Mouse (Mus musculus) CH12.LX (cell line): ENCODE results near the gene Zmynd15. TPM values are rescaled to one million over a fixed set of nuclear protein-coding genes. Genes with fewer than 3 reads are reported as not detected.

Experiments
- DNase-seq: peaks from one replicate; pipeline ENCODE4 v3.0.0-alpha.2; 2013; ENCODE audit errors: extremely low read depth
- H3K27ac ChIP-seq: 2 replicates; pipeline ENCODE4 v1.5.1; 2012; ENCODE audit warnings: low read depth, mild to moderate bottlenecking, control low read depth, moderate library complexity; ENCODE audit not compliant: insufficient read depth
- H3K27me3 ChIP-seq: replicated peaks from 2 replicates; pipeline ENCODE3; 2012; ENCODE audit warnings: inconsistent platforms
- H3K36me3 ChIP-seq, 2 experiments: replicated peaks in 1 of 2; 2 replicates each; pipeline versions ENCODE3 to v1.6.1; 2012; ENCODE audit warnings: inconsistent platforms in 1 of 2, low read length in 1 of 2, mild to moderate bottlenecking in 1 of 2, mixed read lengths in 1 of 2, moderate library complexity in 1 of 2; ENCODE audit not compliant: control insufficient read depth in 1 of 2, insufficient read depth in 1 of 2
- H3K4me1 ChIP-seq, 2 experiments: 2 replicates each; pipeline ENCODE4 v1.6.1; 2012; ENCODE audit warnings: inconsistent platforms in 1 of 2, moderate library complexity in 1 of 2; ENCODE audit not compliant: insufficient read depth in 2 of 2, control insufficient read depth in 1 of 2
- H3K4me2 ChIP-seq: 2 replicates; pipeline ENCODE4 v1.6.1; 2012; ENCODE audit warnings: low read depth, mild to moderate bottlenecking, control low read depth; ENCODE audit not compliant: poor library complexity, insufficient read depth, severe bottlenecking
- H3K4me3 ChIP-seq, 3 experiments: fragments of 150-350 bp in 1 of 3; sonication (generic) in 1 of 3; replicated peaks in 1 of 3; 2 replicates each; pipeline versions ENCODE3 to v1.5.1; 2011 to 2012; ENCODE audit warnings: low read depth in 2 of 3, low read length in 2 of 3, mild to moderate bottlenecking in 2 of 3, moderate library complexity in 2 of 3, control low read depth in 1 of 3, improper control_type of control experiment in 1 of 3, inconsistent platforms in 1 of 3, mixed read lengths in 1 of 3; ENCODE audit not compliant: poor library complexity in 1 of 3
- H3K79me2 ChIP-seq: replicated peaks from 2 replicates; pipeline ENCODE4 v1.6.1; 2012; ENCODE audit warnings: mild to moderate bottlenecking, moderate library complexity; ENCODE audit not compliant: control insufficient read depth, poor library complexity, insufficient read depth, severe bottlenecking; ENCODE audit errors: extremely low read depth
- H3K9ac ChIP-seq: 2 replicates; pipeline ENCODE4 v1.6.1; 2012; ENCODE audit warnings: low read depth, mild to moderate bottlenecking, control low read depth, moderate library complexity; ENCODE audit not compliant: insufficient read depth
- H3K9me3 ChIP-seq: replicated peaks from 2 replicates; pipeline ENCODE3; 2012; ENCODE audit warnings: low read length, inconsistent platforms, mixed read lengths
- BHLHE40 ChIP-seq: IDR thresholded peaks from 2 replicates; pipeline ENCODE4 v1.6.1; 2011; ENCODE audit warnings: mild to moderate bottlenecking, low read depth, low read length, improper control_type of control experiment
- CHD1 ChIP-seq: IDR thresholded peaks from 2 replicates; pipeline ENCODE4 v1.6.1; 2012; ENCODE audit warnings: low read depth, low read length, improper control_type of control experiment, inconsistent platforms
- CHD2 ChIP-seq: IDR thresholded peaks from 2 replicates; pipeline ENCODE4 v1.6.1; 2011; ENCODE audit warnings: low read length, improper control_type of control experiment
- CTCF ChIP-seq, 2 experiments: IDR thresholded peaks in 1 of 2; conservative IDR thresholded peaks in 1 of 2; 2 replicates each; pipeline ENCODE4 v1.5.1; 2011 to 2012; ENCODE audit warnings: low read depth in 2 of 2, low read length in 2 of 2, improper control_type of control experiment in 1 of 2, inconsistent platforms in 1 of 2, mild to moderate bottlenecking in 1 of 2, moderate library complexity in 1 of 2
- ELF1 ChIP-seq: IDR thresholded peaks from 2 replicates; pipeline ENCODE4 v1.6.1; 2014; ENCODE audit warnings: low read depth, mild to moderate bottlenecking, inconsistent platforms, low read length, improper control_type of control experiment
- ETS1 ChIP-seq: conservative IDR thresholded peaks from 2 replicates; pipeline ENCODE4 v1.6.1; 2012; ENCODE audit warnings: low read depth, mild to moderate bottlenecking, inconsistent platforms, low read length, improper control_type of control experiment, moderate library complexity
- GABPA ChIP-seq: IDR thresholded peaks from 2 replicates; pipeline ENCODE4 v1.6.1; 2012; ENCODE audit warnings: low read depth, low read length, improper control_type of control experiment, inconsistent platforms; ENCODE audit not compliant: insufficient replicate concordance
- HCFC1 ChIP-seq: IDR thresholded peaks from 2 replicates; pipeline ENCODE4 v1.6.1; 2012; ENCODE audit warnings: low read depth, mild to moderate bottlenecking, inconsistent platforms, low read length, improper control_type of control experiment
- IRF4 ChIP-seq: IDR thresholded peaks from 2 replicates; pipeline ENCODE4 v1.6.1; 2014; ENCODE audit warnings: low read depth, mild to moderate bottlenecking, inconsistent platforms, low read length, improper control_type of control experiment
- JUND ChIP-seq: conservative IDR thresholded peaks from 2 replicates; pipeline ENCODE4 v1.6.1; 2011; ENCODE audit warnings: low read depth, low read length, improper control_type of control experiment
- KAT2A ChIP-seq: IDR thresholded peaks from 2 replicates; pipeline ENCODE4 v1.6.1; 2012; ENCODE audit warnings: low read length, improper control_type of control experiment, inconsistent platforms; ENCODE audit not compliant: insufficient replicate concordance
- MAFK ChIP-seq: IDR thresholded peaks from 2 replicates; pipeline ENCODE4 v1.6.1; 2011; ENCODE audit warnings: low read length, improper control_type of control experiment; ENCODE audit not compliant: insufficient replicate concordance
- MAX ChIP-seq: IDR thresholded peaks from 2 replicates; pipeline ENCODE4 v1.6.1; 2011; ENCODE audit warnings: low read length, improper control_type of control experiment
- MYC ChIP-seq: IDR thresholded peaks from 2 replicates; pipeline ENCODE4 v1.6.1; 2011; ENCODE audit warnings: low read depth, mild to moderate bottlenecking, improper control_type of control experiment, low read length
- NRF1 ChIP-seq: IDR thresholded peaks from 2 replicates; pipeline ENCODE4 v1.6.1; 2014; ENCODE audit warnings: low read depth, mild to moderate bottlenecking, inconsistent platforms, low read length, improper control_type of control experiment, moderate library complexity
- PAX5 ChIP-seq: IDR thresholded peaks from 2 replicates; pipeline ENCODE4 v1.6.1; 2012; ENCODE audit warnings: low read length, inconsistent platforms, mixed read lengths
- POLR2A ChIP-seq: IDR thresholded peaks from 2 replicates; pipeline ENCODE4 v1.6.1; 2011; ENCODE audit warnings: low read depth, mild to moderate bottlenecking, improper control_type of control experiment, low read length
- RAD21 ChIP-seq: IDR thresholded peaks from 2 replicates; pipeline ENCODE4 v1.6.1; 2011; ENCODE audit warnings: low read depth, mild to moderate bottlenecking, low read length, improper control_type of control experiment, moderate library complexity
- RCOR1 ChIP-seq: conservative IDR thresholded peaks from 2 replicates; pipeline ENCODE4 v1.6.1; 2012; ENCODE audit warnings: low read depth, mild to moderate bottlenecking, inconsistent platforms, low read length, improper control_type of control experiment
- SIN3A ChIP-seq: IDR thresholded peaks from 2 replicates; pipeline ENCODE4 v1.6.1; 2012; ENCODE audit warnings: low read length, improper control_type of control experiment, inconsistent platforms
- SMC3 ChIP-seq: IDR thresholded peaks from 2 replicates; pipeline ENCODE4 v1.6.1; 2011; ENCODE audit warnings: low read depth, low read length, improper control_type of control experiment
- TBP ChIP-seq: conservative IDR thresholded peaks from 2 replicates; pipeline ENCODE4 v1.6.1; 2011; ENCODE audit warnings: low read depth, low read length, improper control_type of control experiment
- USF1 ChIP-seq: IDR thresholded peaks from 2 replicates; pipeline ENCODE4 v1.6.1; 2014; ENCODE audit warnings: low read depth, mild to moderate bottlenecking, inconsistent platforms, low read length, improper control_type of control experiment
- ZC3H11A ChIP-seq: IDR thresholded peaks from 2 replicates; pipeline ENCODE4 v1.6.1; 2012; ENCODE audit warnings: low read depth, mild to moderate bottlenecking, inconsistent platforms, low read length, improper control_type of control experiment
- ZKSCAN1 ChIP-seq: IDR thresholded peaks from 2 replicates; pipeline ENCODE4 v1.6.1; 2012; ENCODE audit warnings: low read depth, inconsistent platforms, low read length, improper control_type of control experiment, borderline replicate concordance
- ZMIZ1 ChIP-seq: IDR thresholded peaks from 2 replicates; pipeline ENCODE4 v1.6.1; 2012; ENCODE audit warnings: low read depth, mild to moderate bottlenecking, inconsistent platforms, low read length, improper control_type of control experiment
- dilution Hi-C: fragments of 300-500 bp; cut with MboI; formaldehyde crosslinking; loops from 2 replicates; pipeline ENCODE4 v1.14.3; 2020; ENCODE audit warnings: low sequenced_read_pairs; ENCODE audit not compliant: extremely low pct_unique_long_range_greater_than_20kb, extremely low pct_ligation_motif_present
- in situ Hi-C: fragments of 300-500 bp; cut with MboI; formaldehyde crosslinking; loops from 3 replicates; pipeline ENCODE4 v1.14.3; 2019; ENCODE audit warnings: low sequenced_read_pairs, low pct_ligation_motif_present, low pct_unique_long_range_greater_than_20kb, mixed read lengths
- polyA plus RNA-seq: library from polyadenylated mRNA; unstranded; fragments of >175 nt; gene quantifications from 2 replicates; pipeline ENCODE4 v1.2.1, GENCODE M21; 2012; ENCODE audit warnings: low read depth; ENCODE audit not compliant: insufficient read length
- total RNA-seq, 2 experiments: library from RNA; depleted of rRNA; stranded (reverse); fragments of 300-350 nt in 1 of 2; fragments of >200 nt in 1 of 2; gene quantifications; 2 replicates each; pipeline ENCODE4 v1.2.3; 2012 to 2014

Gene Zmynd15
- total and polyA plus RNA-seq, 3 experiments: 0.05 to 0.20 (median 0.08) TPM

- no peaks in the 10 kb centered on the region for H3K79me2 ChIP-seq
- in situ Hi-C loops: loop anchor here (5.0 kb wide), 1 partner anchor 38 kb away; no protein-coding TSS in a partner anchor
- peaks cover 6% of the 10 kb centered on the region for H3K9me3 ChIP-seq
- DNase-seq: no peak
- dilution Hi-C loops: no loop called here
- H3K27me3 ChIP-seq: no peaks in the 10 kb centered on the region
- peaks cover 0 to 9% of the 10 kb centered on the region in 2 experiments; a peak in 1 of 4 replicates for H3K4me1 ChIP-seq
- TF ChIP-seq IRF4 (no peak), PAX5 (no peak), SIN3A (no peak), MYC (no peak), ETS1 (no peak), ZMIZ1 (no peak), HCFC1 (no peak), TBP (no peak), SMC3 (no peak), ELF1 (no peak), RAD21 (no peak), USF1 (no peak), CHD1 (no peak), CHD2 (no peak), KAT2A (no peak), GABPA (no peak), NRF1 (no peak)
- H3K9ac ChIP-seq: no peak overlapping the region
- no peak overlapping the region for H3K27ac ChIP-seq
- H3K4me3 ChIP-seq: no peak overlapping the region
- peaks cover 0 to 9% of the 10 kb centered on the region in 2 experiments for H3K36me3 ChIP-seq
- no peak overlapping the region for H3K4me2 ChIP-seq
Measured at GRCm38 (mm10) chr11:70463970-70464369, 4.7 kb downstream of the Zmynd15 start.

GRCm38 (mm10) chr11:70465211-70465610 lies 6.0 kb downstream of the Zmynd15 start:
- no peak overlapping the region for H3K4me3 ChIP-seq
- peaks cover 6% of the 10 kb centered on the region for H3K9me3 ChIP-seq
- H3K79me2 ChIP-seq: no peaks in the 10 kb centered on the region
- no peak overlapping the region for H3K9ac ChIP-seq
- H3K4me1 ChIP-seq: peaks cover 0 to 9% of the 10 kb centered on the region in 2 experiments; a peak in 1 of 4 replicates
- H3K27ac ChIP-seq: no peak overlapping the region
- in situ Hi-C loops: no loop called here
- no peaks in the 10 kb centered on the region for H3K27me3 ChIP-seq
- no peak for DNase-seq
- H3K36me3 ChIP-seq: no peaks in the 10 kb centered on the region
- dilution Hi-C loops: no loop called here
- TF ChIP-seq IRF4 (no peak), USF1 (no peak), HCFC1 (no peak), POLR2A (no peak), PAX5 (no peak), RCOR1 (no peak), BHLHE40 (no peak), CTCF (conservative IDR thresholded peaks at IDR 0.05 in 1 of 2, IDR thresholded peaks at IDR 0.05 in 1 of 2; ENCODE audit: low read depth in 2 of 2, low read length in 2 of 2) (no peak), NRF1 (no peak), RAD21 (no peak), ZC3H11A (no peak), JUND (no peak), ZKSCAN1 (no peak), ZMIZ1 (no peak), SIN3A (no peak), MAFK (no peak), CHD2 (no peak), MAX (no peak)
- H3K4me2 ChIP-seq: no peak overlapping the region
